Mouse (Mus musculus) liver, embryonic 14.5 days (tissue): ENCODE data around the gene Lnx1. TPM values are rescaled to one million over a fixed set of nuclear protein-coding genes. Genes with fewer than 3 reads are reported as not detected.

Experiments used
- ATAC-seq: fragments of 200-750 bp; cut with Nextera tagmentation; 2 replicates; pipeline ENCODE4 v1.8.0; 2017; ENCODE audit warnings: moderate number of reproducible peaks, mild to moderate bottlenecking, moderate library complexity; ENCODE audit not compliant: insufficient read depth
- DNase-seq, 3 experiments: peaks; one replicate each; pipeline ENCODE4 v3.0.0-alpha.2; 2012 to 2013; ENCODE audit warnings: low read depth in 3 of 3, low spot score in 3 of 3
- H3K27ac ChIP-seq: fragments of 300-500 bp; sonication (generic); 2 replicates; pipeline ENCODE4 v1.5.1; 2014; ENCODE audit warnings: moderate library complexity, mild to moderate bottlenecking, control low read depth, inconsistent platforms
- H3K27me3 ChIP-seq: fragments of 300-500 bp; sonication (generic); 2 replicates; pipeline ENCODE4 v1.6.1; 2014; ENCODE audit warnings: mild to moderate bottlenecking, low read length, moderate library complexity; ENCODE audit not compliant: control insufficient read depth, insufficient read depth
- H3K36me3 ChIP-seq: fragments of 300-500 bp; sonication (generic); replicated peaks from 2 replicates; pipeline ENCODE4 v1.6.1; 2014; ENCODE audit warnings: low read depth; ENCODE audit not compliant: control insufficient read depth, insufficient read depth
- H3K4me1 ChIP-seq, 2 experiments: fragments of 200-500 bp in 1 of 2; fragments of 300-500 bp in 1 of 2; sonication (generic) in 1 of 2; replicated peaks; 2 replicates each; pipeline ENCODE4 v1.6.1; 2012 to 2014; ENCODE audit warnings: antibody characterized with exemption in 1 of 2, inconsistent platforms in 1 of 2, low read length in 1 of 2; ENCODE audit not compliant: control insufficient read depth in 2 of 2, insufficient read depth in 2 of 2
- H3K4me2 ChIP-seq: fragments of 300-500 bp; sonication (generic); 2 replicates; pipeline ENCODE4 v1.6.1; 2014; ENCODE audit warnings: low read depth, mild to moderate bottlenecking, control low read depth, moderate library complexity
- H3K4me3 ChIP-seq, 2 experiments: fragments of 200-500 bp in 1 of 2; fragments of 300-500 bp in 1 of 2; sonication (generic) in 1 of 2; 2 replicates each; pipeline ENCODE4 v1.5.1; 2012 to 2014; ENCODE audit warnings: low read depth in 2 of 2, low read length in 2 of 2, mild to moderate bottlenecking in 2 of 2, control low read depth in 1 of 2, inconsistent platforms in 1 of 2, moderate library complexity in 1 of 2; ENCODE audit not compliant: insufficient read depth in 1 of 2
- H3K9ac ChIP-seq: fragments of 300-500 bp; sonication (generic); replicated peaks from 2 replicates; pipeline ENCODE4 v1.6.1; 2014; ENCODE audit warnings: mild to moderate bottlenecking, control low read depth, moderate library complexity
- H3K9me3 ChIP-seq: fragments of 300-500 bp; sonication (generic); 2 replicates; pipeline ENCODE4 v1.6.1; 2016; ENCODE audit warnings: low read length, mixed read lengths; ENCODE audit not compliant: control insufficient read depth
- CTCF ChIP-seq: IDR thresholded peaks from 2 replicates; pipeline ENCODE4 v1.5.1; 2016; ENCODE audit warnings: antibody characterized with exemption, low read depth, control low read depth
- EP300 ChIP-seq: IDR thresholded peaks from 2 replicates; pipeline ENCODE4 v1.6.1; 2016; ENCODE audit warnings: antibody characterized with exemption, low read depth
- WGBS: fragments of 180-500 bp; shearing (Covaris S2); extraction: QIAGEN DNeasy Blood & Tissue Kit; methylation state at CpG from one replicate; pipeline ENCODE4 v1.1.7; 2014; ENCODE audit not compliant: insufficient replicate concordance; 5-methylcytosine and 5-hydroxymethylcytosine counted together
- polyA plus RNA-seq, 2 experiments: library from polyadenylated mRNA; depleted of rRNA in 1 of 2; stranded (reverse) in 1 of 2; unstranded in 1 of 2; fragments of >200 nt; fragmentation: Nextera tagmentation in 1 of 2; extraction: Ambion mirVana in 1 of 2; gene quantifications; 2 replicates each; pipeline versions ENCODE4 v1.2.1 to v1.2.3; 2012 to 2014

Gene Lnx1
- polyA plus RNA-seq, 2 experiments = 0.03 TPM; not detected in 1

GRCm38 (mm10) chr5:74653766-74654165 is 48.9 kb downstream of the Lnx1 start:
- no peaks in the 10 kb centered on the region for H3K27me3 ChIP-seq
- ATAC-seq (no peak), DNase-seq (no peak)
- WGBS = 77% methylated on average over 10 of the region's 10 CpGs
- H3K4me2 ChIP-seq = no peak overlapping the region
- TF ChIP-seq EP300 (no peak), CTCF (no peak)
- peaks cover 0 to 2% of the 10 kb centered on the region in 2 experiments; a peak in 1 of 4 replicates for H3K4me1 ChIP-seq
- H3K27ac ChIP-seq = no peak overlapping the region
- no peak overlapping the region for H3K9ac ChIP-seq
- no peaks in the 10 kb centered on the region for H3K9me3 ChIP-seq
- no peaks in the 10 kb centered on the region for H3K36me3 ChIP-seq
- no peak overlapping the region for H3K4me3 ChIP-seq

DNA sequence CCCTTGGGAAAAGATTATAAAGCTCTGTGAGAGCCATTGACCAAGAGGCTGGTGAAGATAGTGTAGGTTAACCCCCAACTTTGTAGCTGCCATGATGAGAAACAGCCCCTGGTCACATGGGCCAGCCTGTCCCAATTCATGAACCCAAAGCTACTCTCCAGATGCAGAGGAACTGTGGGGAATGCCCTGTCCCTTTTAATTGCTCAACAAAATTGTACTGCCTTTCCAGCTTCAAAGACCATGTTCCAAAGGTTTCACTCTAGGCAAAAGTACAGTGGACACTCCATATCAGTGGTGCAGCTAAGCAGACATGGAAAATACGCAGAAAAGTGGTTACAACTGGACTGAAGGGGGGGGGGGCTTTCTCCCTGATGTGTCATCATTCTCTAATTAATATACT is 53.6 kb downstream of the Lnx1 start:
- WGBS = 52% methylated on average over 1 of the region's 1 CpGs
- DNase-seq (peak in 1 of 3 experiments; percentile 5), ATAC-seq (no peak)
- Histone ChIP-seq H3K9me3 (no peaks in the 10 kb centered on the region), H3K27me3 (no peaks in the 10 kb centered on the region), H3K4me2 (no peak overlapping the region), H3K27ac (no peak overlapping the region), H3K9ac (no peak overlapping the region), H3K36me3 (no peaks in the 10 kb centered on the region), H3K4me3 (no peak overlapping the region), H3K4me1 (peaks cover 0 to 8% of the 10 kb centered on the region in 2 experiments; a peak in 2 of 4 replicates)
- TF ChIP-seq EP300 (no peak), CTCF (no peak)

- Histone ChIP-seq H3K4me3 (no peak overlapping the region), H3K4me2 (peak overlapping the region; percentile 24; the same call in 1 of the 2 replicates), H3K9me3 (no peaks in the 10 kb centered on the region), H3K27ac (no peak overlapping the region), H3K4me1 (peaks cover 0 to 8% of the 10 kb centered on the region in 2 experiments; a peak in 2 of 4 replicates), H3K9ac (no peak overlapping the region), H3K36me3 (no peaks in the 10 kb centered on the region), H3K27me3 (no peaks in the 10 kb centered on the region)
- no peak for TF ChIP-seq CTCF
- DNase-seq (no peak), ATAC-seq (0 out of 2 replicates have a peak, but pooled peaks have one; percentile 33)
- WGBS = 56% methylated on average over 9 of the region's 9 CpGs
Observed at GRCm38 (mm10) chr5:74648216-74648615, 54.5 kb downstream of the Lnx1 start.

GRCm38 (mm10) chr5:74647584-74647984 is 55.1 kb downstream of the Lnx1 start:
- ATAC-seq = peak; percentile 39; the same call in 1 of the 2 replicates
- Histone ChIP-seq H3K4me1 (peaks cover 0 to 8% of the 10 kb centered on the region in 2 experiments; a peak in 2 of 4 replicates), H3K36me3 (no peaks in the 10 kb centered on the region), H3K4me2 (peak overlapping the region; percentile 24; the same call in 1 of the 2 replicates), H3K4me3 (0 out of 4 replicates have a peak overlapping the region, but pooled peaks of 1 of the 2 experiments have one; percentile 16), H3K27ac (no peak overlapping the region), H3K27me3 (no peaks in the 10 kb centered on the region), H3K9ac (no peak overlapping the region), H3K9me3 (no peaks in the 10 kb centered on the region)
- TF ChIP-seq CTCF (no peak), EP300 (no peak)
- 39% methylated on average over 5 of the region's 6 CpGs for WGBS
- peak; percentile 4 to 12 (median 6) for DNase-seq

DNA sequence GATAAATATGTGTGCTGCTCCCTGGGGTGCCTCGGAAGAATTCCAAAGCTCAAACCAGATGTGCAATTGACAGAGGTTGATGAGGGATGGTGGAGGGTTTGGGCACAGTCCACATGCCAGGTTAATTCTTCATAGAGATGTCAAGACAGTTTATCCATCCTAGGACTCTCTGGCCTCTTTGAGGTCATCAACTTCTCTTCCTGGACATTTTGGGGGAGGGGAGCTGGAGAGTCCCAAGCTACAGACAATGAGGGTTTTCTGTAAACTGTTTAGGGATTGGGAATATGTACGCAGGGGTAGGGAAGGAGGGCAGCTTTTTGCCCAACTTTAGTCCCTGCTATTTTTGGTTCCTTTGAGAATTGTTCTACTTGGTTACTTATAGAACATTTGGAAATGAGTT is 60.4 kb downstream of the Lnx1 start:
- no peak overlapping the region for H3K4me2 ChIP-seq
- 70% methylated on average over 2 of the region's 2 CpGs for WGBS
- TF ChIP-seq EP300 (no peak), CTCF (no peak)

More for the DNA sequence above, 60.4 kb downstream of the Lnx1 start:
- H3K27ac ChIP-seq = no peak overlapping the region
- H3K27me3 ChIP-seq = no peaks in the 10 kb centered on the region
- no peak overlapping the region for H3K9ac ChIP-seq
- ATAC-seq = no peak
- no peaks in the 10 kb centered on the region for H3K9me3 ChIP-seq
- H3K4me3 ChIP-seq = no peak overlapping the region
- no peak for DNase-seq
- no peaks in the 10 kb centered on the region for H3K36me3 ChIP-seq
- no peaks in the 10 kb centered on the region; a peak in 1 of 4 replicates for H3K4me1 ChIP-seq
